Mouse (Mus musculus) liver, embryonic 12.5 days (tissue): Measurements from ENCODE around the gene Ceacam3. TPM values are rescaled to one million over a fixed set of nuclear protein-coding genes. Genes with fewer than 3 reads are reported as not detected.
"Not testable (repeated sequence)": the region's sequence is repeated elsewhere in the genome, so short reads cannot be mapped to it uniquely, and the experiment has no call there.

Source experiments
- ATAC-seq: fragments of 200-750 bp; cut with Nextera tagmentation; 2 replicates; pipeline ENCODE4 v1.8.0; 2017; ENCODE audit warnings: moderate number of reproducible peaks, mild to moderate bottlenecking, moderate library complexity
- H3K27ac ChIP-seq: fragments of 300-500 bp; sonication (generic); 2 replicates; pipeline ENCODE4 v1.5.1; 2016; ENCODE audit warnings: mild to moderate bottlenecking
- H3K27me3 ChIP-seq: fragments of 300-500 bp; sonication (generic); replicated peaks from 2 replicates; pipeline ENCODE4 v1.6.1; 2016; ENCODE audit warnings: mild to moderate bottlenecking, moderate library complexity
- H3K36me3 ChIP-seq: fragments of 300-500 bp; sonication (generic); 2 replicates; pipeline ENCODE4 v1.6.1; 2016; ENCODE audit warnings: mild to moderate bottlenecking, moderate library complexity
- H3K4me1 ChIP-seq: fragments of 300-500 bp; sonication (generic); 2 replicates; pipeline ENCODE4 v1.6.1; 2016
- H3K4me2 ChIP-seq: fragments of 300-500 bp; sonication (generic); 2 replicates; pipeline ENCODE4 v1.6.1; 2016; ENCODE audit warnings: mild to moderate bottlenecking, moderate library complexity
- H3K4me3 ChIP-seq: fragments of 300-500 bp; sonication (generic); 2 replicates; pipeline ENCODE4 v1.5.1; 2016; ENCODE audit warnings: mild to moderate bottlenecking, moderate library complexity
- H3K9ac ChIP-seq: fragments of 300-500 bp; sonication (generic); 2 replicates; pipeline ENCODE4 v1.6.1; 2016; ENCODE audit warnings: mild to moderate bottlenecking, moderate library complexity
- H3K9me3 ChIP-seq: fragments of 300-500 bp; sonication (generic); replicated peaks from 2 replicates; pipeline ENCODE4 v1.6.1; 2016; ENCODE audit warnings: mild to moderate bottlenecking, moderate library complexity
- WGBS: fragments of 180-500 bp; shearing (Covaris S2); methylation state at CpG from one replicate; pipeline ENCODE4 v1.1.7; 2016; ENCODE audit not compliant: insufficient replicate concordance; 5-methylcytosine and 5-hydroxymethylcytosine counted together
- polyA plus RNA-seq: library from polyadenylated mRNA; unstranded; fragments of >200 nt; fragmentation: Nextera tagmentation; extraction: Ambion mirVana; gene quantifications from 2 replicates; pipeline ENCODE4 v1.2.1, GENCODE M21; 2016

The Ceacam3 gene
- not detected in 2 replicates for polyA plus RNA-seq

GRCm38 (mm10) chr7:17149931-17150330, at the start of gene Ceacam3:
TSS of gene Ceacam3 (plus strand) at chr7:17150282.
- Histone ChIP-seq H3K9me3 (peaks cover 14% of the 10 kb centered on the region; the same call in 1 of the 2 replicates), H3K4me2 (no peak within 1 kb of the TSS), H3K4me3 (no peak within 1 kb of the TSS), H3K27ac (no peak within 1 kb of the TSS), H3K36me3 (no peaks in the 10 kb centered on the region), H3K9ac (no peak within 1 kb of the TSS), H3K4me1 (no peaks in the 10 kb centered on the region), H3K27me3 (no peaks in the 10 kb centered on the region)
- no peak for ATAC-seq
- 45% methylated on average over 2 of the region's 2 CpGs for whole genome bisulfite sequencing

DNA sequence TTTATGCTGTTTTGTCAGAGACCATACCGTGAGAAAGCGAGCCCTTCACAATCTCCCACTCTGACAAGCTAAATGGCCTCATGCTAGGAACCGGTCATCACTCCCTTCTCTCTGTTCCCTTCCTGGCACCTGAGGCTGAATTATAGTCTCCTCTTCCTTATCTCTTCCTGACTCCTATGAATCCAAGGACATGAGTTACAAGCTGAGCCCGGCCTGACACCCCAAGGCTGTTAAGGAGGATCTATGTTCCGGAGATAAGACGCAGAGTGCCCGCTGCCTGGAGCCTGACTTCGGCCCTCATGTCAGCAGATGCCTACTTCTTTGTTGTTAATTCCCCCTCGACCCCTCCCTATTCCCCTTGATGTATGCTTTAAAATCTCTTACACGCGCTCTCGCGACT, 48.5 kb upstream of the Ceacam3 start:
- not testable (repeated sequence) for H3K4me2 ChIP-seq, H3K9ac ChIP-seq, H3K27me3 ChIP-seq, H3K27ac ChIP-seq, H3K36me3 ChIP-seq, ATAC-seq, H3K4me3 ChIP-seq, H3K4me1 ChIP-seq, H3K9me3 ChIP-seq
- 79% methylated on average over 13 of the region's 13 CpGs for WGBS

DNA sequence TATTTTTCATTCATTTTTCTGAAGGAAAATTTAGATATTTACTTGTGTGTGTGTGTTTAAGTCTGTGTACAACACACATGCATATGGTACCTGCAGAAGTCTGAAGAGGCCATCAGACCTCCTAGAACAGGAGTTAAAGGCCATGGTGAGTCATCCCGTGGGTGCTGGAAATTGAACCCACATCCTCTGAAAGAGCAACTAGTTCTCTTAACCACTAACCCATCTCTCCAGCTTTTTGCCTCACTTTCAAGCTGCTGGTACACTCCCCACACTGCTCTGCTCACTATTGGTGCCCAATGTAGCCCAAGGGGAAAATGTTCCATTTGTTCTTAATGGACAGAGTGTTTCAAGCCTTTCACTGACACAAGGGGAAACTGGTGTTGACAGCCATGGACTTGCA, 14.8 kb upstream of the Ceacam3 start:
- Histone ChIP-seq H3K4me2 (no peak overlapping the region), H3K27ac (no peak overlapping the region), H3K4me1 (no peaks in the 10 kb centered on the region), H3K9me3 (no peaks in the 10 kb centered on the region), H3K27me3 (no peaks in the 10 kb centered on the region), H3K9ac (no peak overlapping the region), H3K4me3 (no peak overlapping the region), H3K36me3 (no peaks in the 10 kb centered on the region)
- no peak for ATAC-seq
- WGBS, result 63% methylated on average over 1 of the region's 1 CpGs

GRCm38 (mm10) chr7:17155634-17156033, 5.6 kb downstream of the Ceacam3 start:
- H3K9me3 ChIP-seq, result no peaks in the 10 kb centered on the region
- no peak overlapping the region for H3K27ac ChIP-seq
- no peak overlapping the region for H3K9ac ChIP-seq
- H3K27me3 ChIP-seq, result no peaks in the 10 kb centered on the region
- no peak overlapping the region for H3K4me3 ChIP-seq
- no peak overlapping the region for H3K4me2 ChIP-seq
- no peaks in the 10 kb centered on the region for H3K4me1 ChIP-seq
- no peak for ATAC-seq
- no peaks in the 10 kb centered on the region for H3K36me3 ChIP-seq
- WGBS, result 21% methylated on average over 2 of the region's 2 CpGs

- Histone ChIP-seq H3K9me3 (no peaks in the 10 kb centered on the region; the same call in 1 of the 2 replicates), H3K9ac (no peak overlapping the region), H3K4me2 (no peak overlapping the region), H3K4me1 (no peaks in the 10 kb centered on the region), H3K36me3 (no peaks in the 10 kb centered on the region), H3K27me3 (no peaks in the 10 kb centered on the region), H3K4me3 (no peak overlapping the region), H3K27ac (no peak overlapping the region)
- ATAC-seq, result no peak
- WGBS, result 50% methylated on average over 3 of the region's 3 CpGs
Observed at GRCm38 (mm10) chr7:17156885-17157677, 7.0 kb downstream of the Ceacam3 start.

- no peaks in the 10 kb centered on the region for H3K36me3 ChIP-seq
Observed at GRCm38 (mm10) chr7:17159011-17159410, 8.9 kb downstream of the Ceacam3 start.

GRCm38 (mm10) chr7:17171827-17172226, 21.7 kb downstream of the Ceacam3 start:
- H3K4me1 ChIP-seq, result no peaks in the 10 kb centered on the region
- 52% methylated on average over 4 of the region's 4 CpGs for WGBS
- no peak overlapping the region for H3K27ac ChIP-seq
- H3K4me3 ChIP-seq, result no peak overlapping the region
- no peaks in the 10 kb centered on the region for H3K9me3 ChIP-seq
- no peaks in the 10 kb centered on the region for H3K27me3 ChIP-seq
- no peak for ATAC-seq
- H3K36me3 ChIP-seq, result no peaks in the 10 kb centered on the region
- H3K4me2 ChIP-seq, result no peak overlapping the region
- no peak overlapping the region for H3K9ac ChIP-seq

More at GRCm38 (mm10) chr7:17159011-17159410, 8.9 kb downstream of the Ceacam3 start:
- Histone ChIP-seq H3K27me3 (no peaks in the 10 kb centered on the region), H3K4me1 (no peaks in the 10 kb centered on the region), H3K9ac (no peak overlapping the region), H3K4me3 (no peak overlapping the region), H3K9me3 (no peaks in the 10 kb centered on the region; the same call in 1 of the 2 replicates), H3K27ac (no peak overlapping the region), H3K4me2 (no peak overlapping the region)
- 73% methylated on average over 7 of the region's 7 CpGs for WGBS
- ATAC-seq, result no peak

DNA sequence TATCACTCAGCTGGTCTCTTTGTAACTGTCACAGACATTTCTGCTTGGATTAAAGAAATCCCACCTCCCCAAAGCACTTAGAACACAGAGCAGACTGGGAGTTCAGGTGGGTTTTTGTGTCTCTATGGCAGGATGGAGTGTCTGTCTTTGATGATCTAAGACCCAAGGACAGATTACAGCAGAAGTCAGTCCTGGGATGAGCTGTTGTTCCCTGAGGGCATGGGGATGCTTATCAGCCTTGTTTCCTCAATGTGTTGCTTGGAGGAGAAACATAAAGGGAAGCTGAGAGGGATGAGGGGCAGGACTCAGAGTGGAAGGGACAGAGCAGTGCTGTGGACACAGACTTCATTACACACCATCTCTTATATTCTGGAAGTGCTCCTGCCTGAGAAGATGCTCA, 53.1 kb downstream of the Ceacam3 start, which contains the start of gene Psg29:
Gene Psg29 (plus strand): TSS at position 301 of the 400 bp plus-strand sequence.
- no peak within 1 kb of the TSS for H3K4me2 ChIP-seq
- H3K27ac ChIP-seq, result no peak within 1 kb of the TSS
- H3K36me3 ChIP-seq, result no peaks in the 10 kb centered on the region
- H3K4me1 ChIP-seq, result no peaks in the 10 kb centered on the region
- no peaks in the 10 kb centered on the region for H3K27me3 ChIP-seq
- H3K9ac ChIP-seq, result no peak within 1 kb of the TSS
- no peak for ATAC-seq
- no peak within 1 kb of the TSS for H3K4me3 ChIP-seq
- peaks cover 12% of the 10 kb centered on the region; the same call in 1 of the 2 replicates for H3K9me3 ChIP-seq

DNA sequence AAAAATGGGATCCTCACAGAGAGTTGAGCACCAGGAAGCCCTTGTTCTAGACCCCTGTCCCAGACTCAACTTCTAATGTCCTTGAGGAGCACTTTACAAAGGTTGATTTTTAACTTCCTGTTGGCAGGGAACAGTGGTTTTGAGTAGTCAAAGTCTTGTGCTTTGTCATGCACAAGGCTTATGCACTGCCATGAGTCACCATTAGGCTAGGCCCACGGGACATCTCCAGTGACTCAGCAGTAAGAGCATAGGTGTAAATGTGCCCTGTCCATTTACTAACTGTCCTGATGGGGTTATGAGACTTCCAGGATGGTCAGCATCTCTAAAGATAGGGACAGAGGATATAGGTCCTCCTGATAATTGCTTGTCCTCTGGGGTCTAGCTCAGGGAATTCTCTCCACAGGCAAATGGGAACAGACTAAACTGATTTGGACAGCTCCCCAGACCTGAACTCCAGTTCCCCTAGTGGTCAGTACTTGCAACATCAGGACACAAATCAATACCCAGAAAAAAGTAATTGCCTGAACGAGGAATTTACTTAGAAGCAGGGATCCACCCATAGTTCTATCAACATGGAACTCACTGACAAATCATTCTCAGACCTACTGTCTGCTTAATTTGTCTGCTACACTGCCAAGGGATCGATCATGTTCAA, 55.6 kb downstream of the Ceacam3 start:
- no peak overlapping the region for H3K9ac ChIP-seq
- H3K36me3 ChIP-seq, result no peaks in the 10 kb centered on the region
- 0 out of 2 replicates have a peak, but pooled peaks cover 14% of the 10 kb centered on the region for H3K9me3 ChIP-seq
- no peak overlapping the region for H3K4me2 ChIP-seq
- H3K4me1 ChIP-seq, result no peaks in the 10 kb centered on the region
- WGBS, result 45% methylated on average over 3 of the region's 3 CpGs
- H3K4me3 ChIP-seq, result no peak overlapping the region
- no peak for ATAC-seq
- H3K27ac ChIP-seq, result no peak overlapping the region
- H3K27me3 ChIP-seq, result no peaks in the 10 kb centered on the region

Other genes with a start within 250 kb of the Ceacam3 start
- 0.86 and 1.5 TPM in 2 replicates for gene Ptgir, start 243.8 kb upstream of the Ceacam3 start, polyA plus RNA-seq
- gene Calm3, start 226.2 kb upstream of the Ceacam3 start, polyA plus RNA-seq, result 91.2 and 94.4 TPM in 2 replicates
- 0.41 and 0.75 TPM in 2 replicates for gene Pnmal2, start 205.6 kb upstream of the Ceacam3 start, polyA plus RNA-seq
- gene Pnmal1, start 190.6 kb upstream of the Ceacam3 start, polyA plus RNA-seq, result 0.05 and 0.08 TPM in 2 replicates
- 0.07 TPM in 2 replicates for gene Gm42372, start 167.2 kb upstream of the Ceacam3 start, polyA plus RNA-seq
- 3.8 and 3.9 TPM in 2 replicates for gene Ccdc8, start 157.6 kb upstream of the Ceacam3 start, polyA plus RNA-seq
- gene Ppp5c, start 122.4 kb upstream of the Ceacam3 start, polyA plus RNA-seq, result 70.3 and 75.2 TPM in 2 replicates
- 21.1 and 22.6 TPM in 2 replicates for gene Hif3a, start 87.9 kb upstream of the Ceacam3 start, polyA plus RNA-seq
- gene Psg16, start 76.2 kb upstream of the Ceacam3 start, polyA plus RNA-seq, result 0.06 and 0.13 TPM in 2 replicates
- gene Psg29, start 53.2 kb downstream of the Ceacam3 start, polyA plus RNA-seq, result not detected in 2 replicates